Mouse (Mus musculus) liver, embryonic 18 days (tissue): ENCODE measurements around the gene Gm20835. TPM values are rescaled to one million over a fixed set of nuclear protein-coding genes. Genes with fewer than 3 reads are reported as not detected.

Experiments
- polyA plus RNA-seq: library from polyadenylated mRNA; depleted of rRNA; stranded (reverse); fragments of >200 nt; gene quantifications from 2 replicates; pipeline ENCODE4 v1.2.3, GENCODE M21; 2012; rRNA removed

Gm20835 gene
- polyA plus RNA-seq = not detected in 2 replicates

GRCm38 (mm10) chrY:36735190-36735589 lies at the start of gene Gm20835:
Gene Gm20835 (minus strand): TSS chrY:36735290.

